Mouse (Mus musculus) large intestine, adult 2 months (tissue): ENCODE data around the gene Lyar. TPM values are rescaled to one million over a fixed set of nuclear protein-coding genes. Genes with fewer than 3 reads are reported as not detected.

Source experiments
- DNase-seq: peaks from one replicate; pipeline ENCODE4 v3.0.0-alpha.2; 2012; ENCODE audit warnings: low read depth, low spot score
- WGBS: fragments of 180-500 bp; shearing (Covaris S2); methylation state at CpG from one replicate; pipeline ENCODE4 v1.1.7; 2018; 5-methylcytosine and 5-hydroxymethylcytosine counted together
- polyA plus RNA-seq: library from polyadenylated mRNA; depleted of rRNA; stranded (reverse); fragments of >200 nt; gene quantifications from 2 replicates; pipeline ENCODE4 v1.2.3, GENCODE M21; 2012; rRNA removed

Lyar gene
- polyA plus RNA-seq = 3.8 and 5.2 TPM in 2 replicates

DNA sequence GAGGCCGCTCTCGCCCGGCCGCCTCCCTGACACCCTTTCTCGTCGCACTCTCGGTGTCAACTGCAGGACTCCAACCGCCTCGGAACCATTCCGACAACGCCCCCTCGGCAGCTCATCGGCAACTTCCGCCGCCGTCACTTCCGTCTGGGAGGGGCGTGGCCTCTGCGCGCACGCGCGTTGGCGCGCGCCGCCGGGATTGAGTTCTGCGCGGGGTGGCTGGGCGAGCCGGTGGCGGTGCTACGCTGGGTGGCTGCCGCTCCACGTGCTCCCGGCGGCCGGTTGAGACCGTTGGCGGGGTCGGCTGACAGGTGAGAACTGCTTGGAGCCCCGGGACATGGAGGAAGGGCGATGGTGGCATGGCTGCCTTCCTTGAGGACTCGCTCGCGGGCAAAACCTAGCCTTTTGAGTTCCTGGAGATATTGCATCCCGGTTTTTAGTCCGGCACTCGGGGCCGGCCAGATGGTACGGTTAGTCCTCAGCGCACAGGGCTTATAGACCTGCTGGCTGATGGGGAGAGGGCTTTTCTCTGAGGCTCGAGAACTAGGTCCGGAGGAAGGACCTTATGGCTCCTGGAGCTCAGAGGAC, at the start of gene Lyar, which contains the start of gene Zbtb49:
Lyar (plus strand) TSS at position 143 of the 585 bp plus-strand sequence.
Zbtb49 (minus strand) TSS at position 130 of the 585 bp plus-strand sequence.
- 0% methylated on average over 55 of the region's 55 CpGs for WGBS
- DNase-seq = peak; percentile 82

DNA sequence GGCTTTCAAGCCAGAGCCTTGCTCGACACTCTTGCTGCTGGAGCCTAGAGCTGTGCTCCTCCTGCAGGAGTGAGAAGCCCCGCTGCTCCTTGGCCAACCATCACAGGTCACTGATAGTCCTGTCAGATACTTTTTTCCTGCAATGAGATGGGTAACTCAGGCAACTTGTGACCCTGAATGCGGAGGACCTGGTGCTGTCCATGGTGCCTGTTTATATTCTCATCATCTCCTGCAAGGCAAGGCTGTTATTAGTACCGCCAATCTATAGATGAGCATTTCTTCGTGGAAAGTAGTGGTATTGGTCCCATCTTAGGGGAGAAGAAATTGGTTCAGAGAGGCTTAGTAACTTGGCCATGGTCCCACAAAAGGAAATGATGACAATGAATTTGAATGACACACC, 46.5 kb upstream of the Lyar start:
- WGBS = 45% methylated on average over 5 of the region's 5 CpGs
- no peak for DNase-seq

DNA sequence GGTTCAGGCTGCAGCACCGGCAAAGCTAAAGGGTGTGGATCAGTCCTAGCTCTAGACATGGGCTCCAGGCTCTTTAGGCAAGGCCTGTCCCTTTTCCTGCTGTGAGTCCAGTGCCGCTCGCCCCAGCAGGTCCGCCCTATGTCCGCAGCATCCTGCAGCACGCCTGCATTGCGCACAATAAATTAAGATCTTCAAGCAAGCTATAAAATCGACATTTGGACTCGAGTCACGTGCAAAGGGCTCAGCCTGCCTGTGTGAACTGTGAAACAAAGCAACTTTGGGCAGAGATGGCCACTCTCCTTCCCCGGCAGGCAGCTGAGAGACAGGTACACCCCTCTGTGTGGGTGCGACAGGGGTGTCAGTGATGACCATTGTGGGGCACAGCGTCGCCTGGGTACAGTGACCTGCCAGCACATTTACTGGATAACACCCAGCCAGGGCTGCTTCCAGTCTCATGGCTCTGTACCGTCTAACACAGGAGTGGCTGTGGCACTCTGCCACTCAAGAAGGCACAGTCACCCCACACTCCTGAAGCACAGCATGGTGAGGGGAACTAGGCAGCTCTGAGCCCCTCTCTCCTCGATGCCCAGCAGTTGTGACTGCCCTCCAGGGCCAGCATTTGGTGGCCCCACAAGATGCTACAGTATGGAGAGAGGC, 45.9 kb upstream of the Lyar start:
- WGBS = 65% methylated on average over 16 of the region's 16 CpGs
- no peak for DNase-seq

DNA sequence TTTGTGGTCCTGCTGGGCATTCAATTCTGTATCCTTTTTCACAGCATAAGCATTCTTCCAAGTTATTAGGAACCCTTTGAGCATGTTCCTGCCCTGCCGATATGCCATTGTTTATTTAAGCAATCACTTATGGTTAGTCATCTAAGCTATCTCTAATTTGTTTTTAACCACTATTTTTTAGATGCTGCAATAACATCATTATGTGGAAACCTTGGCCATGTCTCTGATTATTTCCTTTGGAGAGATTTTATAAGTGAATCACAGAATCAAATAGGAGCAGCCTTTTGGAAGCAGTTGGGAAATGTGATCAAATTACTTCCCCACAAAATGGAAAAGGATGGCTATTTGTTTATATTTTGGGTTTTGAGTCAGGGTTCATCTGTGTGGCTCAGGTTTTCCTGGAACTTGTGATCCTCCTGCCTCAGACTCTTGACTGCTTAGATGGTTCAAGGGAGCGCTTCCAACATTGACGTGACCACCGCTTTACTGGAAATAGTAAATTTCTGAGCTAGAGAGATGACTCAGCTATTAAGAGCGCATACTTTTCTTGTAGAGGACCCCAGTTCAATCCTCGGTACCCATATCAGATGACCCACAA, 35.5 kb upstream of the Lyar start:
- 66% methylated on average over 6 of the region's 6 CpGs for WGBS

GRCm38 (mm10) chr5:38187006-38187405, 33.3 kb upstream of the Lyar start:
- no peak for DNase-seq
- 72% methylated on average over 2 of the region's 2 CpGs for WGBS

More for the DNA sequence above, 35.5 kb upstream of the Lyar start:
- no peak for DNase-seq

DNA sequence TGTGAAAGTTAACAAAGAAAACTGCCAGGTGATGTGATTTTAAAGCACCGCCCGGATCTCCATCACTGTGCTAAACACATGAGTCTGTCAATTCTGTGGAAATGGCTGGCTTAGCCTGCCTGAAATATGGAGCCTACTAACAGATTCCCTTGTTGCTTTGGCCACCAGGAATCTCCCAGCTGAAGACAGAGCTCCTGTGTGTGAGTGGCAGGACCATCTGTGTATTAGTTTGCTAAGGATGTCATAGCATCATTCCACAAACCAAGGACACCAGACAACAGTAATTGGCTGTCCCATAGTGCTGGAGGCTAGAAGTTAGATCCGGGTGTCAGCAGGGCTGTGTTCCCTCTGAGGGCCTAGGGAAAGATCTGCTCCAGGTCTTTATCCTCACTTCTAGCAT, 29.4 kb upstream of the Lyar start:
- DNase-seq = no peak
- WGBS = 81% methylated on average over 3 of the region's 3 CpGs

DNA sequence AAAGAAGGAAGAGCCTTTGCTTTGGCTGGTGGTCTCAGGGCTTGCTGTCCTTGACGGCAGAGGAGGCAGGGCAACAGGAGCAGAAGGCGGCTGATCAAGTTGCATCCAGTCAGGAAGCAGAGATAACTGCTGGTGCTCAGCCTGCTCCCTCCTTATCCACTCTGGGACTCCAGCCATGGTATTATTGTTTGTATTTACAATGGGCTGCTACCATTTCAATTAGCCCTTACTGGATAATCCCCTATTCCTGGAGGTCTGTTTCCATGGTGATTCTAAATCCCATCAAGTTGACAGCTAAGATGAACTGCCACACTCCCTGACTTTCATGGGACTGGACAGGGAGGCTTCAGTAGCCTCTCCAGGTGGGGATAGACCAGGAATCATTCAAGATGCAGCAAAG, 25.3 kb upstream of the Lyar start:
- DNase-seq = no peak
- 39% methylated on average over 2 of the region's 2 CpGs for WGBS

GRCm38 (mm10) chr5:38195941-38196340, 24.3 kb upstream of the Lyar start:
- DNase-seq = no peak

DNA sequence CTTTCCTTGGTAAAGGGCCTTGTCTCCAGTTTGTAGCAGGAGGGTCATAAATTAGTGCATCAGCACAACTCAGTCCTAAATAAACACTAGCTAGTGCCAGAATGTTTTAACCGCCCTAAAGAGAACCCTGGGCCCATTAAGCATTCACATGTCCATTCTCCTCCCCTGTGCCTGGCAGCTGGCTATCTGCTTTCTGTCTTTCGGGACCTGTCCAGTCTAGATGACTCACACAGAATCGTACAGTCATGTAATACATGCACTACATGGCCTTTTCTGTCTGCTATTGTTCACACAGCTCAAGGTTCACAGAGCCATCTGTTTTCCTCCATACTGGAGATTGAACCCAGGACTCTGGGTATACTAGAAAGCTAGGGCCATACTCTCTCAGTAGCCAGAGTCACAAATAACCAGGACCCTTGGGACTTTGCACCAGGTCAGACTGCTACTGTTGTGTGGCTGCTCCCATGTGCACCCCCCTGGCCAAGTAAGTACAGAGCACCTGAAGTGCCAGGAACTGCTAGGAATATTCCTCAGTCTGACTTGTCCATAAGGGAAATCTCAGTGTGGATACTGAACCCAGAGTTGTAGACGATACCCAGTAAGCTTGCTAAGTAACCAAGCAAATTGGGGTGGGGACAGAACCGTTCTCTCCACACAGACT, 23.3 kb upstream of the Lyar start:
- 60% methylated on average over 5 of the region's 5 CpGs for WGBS
- no peak for DNase-seq

GRCm38 (mm10) chr5:38197482-38197823, 22.8 kb upstream of the Lyar start:
- DNase-seq = peak; percentile 54
- 18% methylated on average over 7 of the region's 7 CpGs for WGBS

DNA sequence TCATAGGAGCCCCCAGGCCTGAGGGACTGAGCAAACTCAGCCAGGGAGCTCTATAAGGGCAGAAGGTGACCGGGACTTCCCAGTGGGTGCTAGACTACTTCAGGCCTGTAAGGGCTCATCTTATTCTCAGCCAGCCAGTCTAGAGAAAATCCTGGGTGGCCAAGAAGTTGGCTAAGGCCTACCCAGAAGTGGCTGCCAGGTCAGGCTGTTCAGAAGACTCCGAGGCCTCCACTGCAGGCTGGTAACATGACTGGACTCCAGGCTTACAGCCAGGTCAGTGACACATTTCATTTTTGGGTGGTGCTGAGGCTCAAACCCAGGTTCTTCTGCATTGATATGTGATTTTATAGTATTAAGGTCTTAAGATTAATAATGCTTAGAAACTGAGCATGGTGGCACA, 20.6 kb upstream of the Lyar start:
- DNase-seq = no peak
- WGBS = 92% methylated on average over 2 of the region's 2 CpGs

- 85% methylated on average over 7 of the region's 7 CpGs for WGBS
- DNase-seq = no peak
Observed at GRCm38 (mm10) chr5:38205303-38205726, 15.0 kb upstream of the Lyar start.

GRCm38 (mm10) chr5:38208985-38209384, 11.3 kb upstream of the Lyar start:
- WGBS = 78% methylated on average over 8 of the region's 8 CpGs
- no peak for DNase-seq

GRCm38 (mm10) chr5:38211691-38212090, 8.6 kb upstream of the Lyar start:
- 89% methylated on average over 8 of the region's 8 CpGs for WGBS
- DNase-seq = no peak

DNA sequence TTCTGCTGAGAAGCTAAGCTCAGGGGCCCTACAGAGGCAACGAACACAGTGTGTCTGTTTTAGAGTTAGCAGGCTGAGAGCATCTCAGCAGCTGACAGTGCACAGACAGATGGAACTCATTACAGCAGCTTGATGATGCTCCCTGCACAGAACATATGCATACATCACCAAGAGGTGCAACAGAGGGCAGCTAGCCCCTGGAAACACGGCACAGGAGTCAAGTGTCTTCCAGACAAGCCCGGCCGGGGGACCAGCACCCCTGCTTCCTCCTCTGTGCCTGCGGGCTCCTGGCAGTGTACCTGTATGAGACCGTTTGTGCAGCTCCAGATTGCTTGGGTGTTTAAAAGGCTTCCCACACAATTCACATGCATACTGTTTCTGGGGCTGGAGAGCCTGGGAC, 7.3 kb upstream of the Lyar start:
- WGBS = 83% methylated on average over 6 of the region's 6 CpGs
- no peak for DNase-seq

- peak; percentile 14 for DNase-seq
- under 1% methylated on average over 35 of the region's 35 CpGs for WGBS
Observed at GRCm38 (mm10) chr5:38219771-38220307, 431 bp upstream of the Lyar start.

- DNase-seq = no peak
- WGBS = 74% methylated on average over 4 of the region's 4 CpGs
Observed at GRCm38 (mm10) chr5:38235422-38235821, 15.2 kb downstream of the Lyar start.

- no peak for DNase-seq
- WGBS = 96% methylated on average over 2 of the region's 2 CpGs
Observed at GRCm38 (mm10) chr5:38236627-38237026, 16.4 kb downstream of the Lyar start.

DNA sequence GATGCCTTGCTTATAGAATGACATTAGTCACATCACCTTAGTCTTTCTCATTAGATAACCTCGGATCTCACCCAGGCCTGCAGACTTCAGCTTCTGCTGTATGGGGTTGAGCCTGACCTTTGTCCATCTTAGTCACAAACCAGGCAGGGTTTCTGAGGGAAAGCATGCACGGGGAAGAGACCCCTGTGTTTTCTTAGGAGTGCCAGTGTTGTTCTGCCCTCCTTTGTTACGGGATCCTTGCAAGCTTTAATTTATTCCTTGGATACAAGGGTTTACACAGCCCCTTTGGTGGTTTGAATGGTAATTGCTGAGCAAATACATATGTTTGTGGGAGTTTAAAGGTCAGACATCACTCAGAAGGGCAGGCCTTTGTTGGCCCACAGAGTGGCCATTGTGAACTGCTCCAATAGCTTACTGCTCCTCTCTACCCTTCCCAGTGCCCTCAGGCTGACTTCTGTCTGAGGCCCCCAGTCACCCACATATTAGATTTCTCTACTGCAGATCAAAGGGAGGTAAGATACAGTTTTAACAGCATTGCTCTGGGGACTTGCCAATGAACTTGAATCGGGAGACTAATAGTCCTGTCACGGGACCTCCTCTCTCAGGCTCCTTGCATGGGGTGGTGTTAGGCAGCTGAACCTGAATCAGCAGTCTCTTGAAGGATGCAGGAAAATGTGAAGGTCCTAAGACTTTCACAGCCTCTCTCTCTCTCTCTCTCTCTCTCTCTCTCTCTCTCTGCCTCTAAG, 20.6 kb downstream of the Lyar start:
- no peak for DNase-seq
- WGBS = 29% methylated on average over 5 of the region's 5 CpGs

- WGBS = 87% methylated on average over 3 of the region's 3 CpGs
- no peak for DNase-seq
Observed at GRCm38 (mm10) chr5:38241473-38241834, 21.2 kb downstream of the Lyar start.
